Mouse (Mus musculus) thymus, adult 2 months (tissue): ENCODE measurements around the gene Ppp1r18.

Experiments
- CTCF ChIP-seq: fragments of 200-500 bp; IDR thresholded peaks from 2 replicates; pipeline ENCODE4 v1.5.1; 2012; ENCODE audit warnings: mild to moderate bottlenecking, control low read depth, low read length, moderate library complexity, borderline replicate concordance; ENCODE audit not compliant: control insufficient read depth, poor library complexity, insufficient read depth; ENCODE audit errors: extremely low read depth
- POLR2A ChIP-seq: fragments of 200-500 bp; IDR thresholded peaks from 2 replicates; pipeline ENCODE4 v1.6.1; 2012; ENCODE audit warnings: mild to moderate bottlenecking, low read length, control low read depth, moderate library complexity; ENCODE audit not compliant: control insufficient read depth, poor library complexity, insufficient read depth; ENCODE audit errors: extremely low read depth

GRCm38 (mm10) chr17:35866281-35866831, 963 bp downstream of the Ppp1r18 start:
- TF ChIP-seq CTCF: no peak
- TF ChIP-seq POLR2A: no peak
